Mouse (Mus musculus): ENCODE measurements around the gene Tlr2. TPM values are rescaled to one million over a fixed set of nuclear protein-coding genes. Genes with fewer than 3 reads are reported as not detected.
"Not testable (repeated sequence)": the region's sequence is repeated elsewhere in the genome, so short reads cannot be mapped to it uniquely, and the experiment has no call there.

Gene Tlr2
- 8.4 and 8.6 TPM in 2 replicates for total RNA-seq (2015; ENCODE audit: low replicate concordance)
- total RNA-seq (2017; ENCODE audit: low replicate concordance): 1.3 and 1.8 TPM in 2 replicates

DNA sequence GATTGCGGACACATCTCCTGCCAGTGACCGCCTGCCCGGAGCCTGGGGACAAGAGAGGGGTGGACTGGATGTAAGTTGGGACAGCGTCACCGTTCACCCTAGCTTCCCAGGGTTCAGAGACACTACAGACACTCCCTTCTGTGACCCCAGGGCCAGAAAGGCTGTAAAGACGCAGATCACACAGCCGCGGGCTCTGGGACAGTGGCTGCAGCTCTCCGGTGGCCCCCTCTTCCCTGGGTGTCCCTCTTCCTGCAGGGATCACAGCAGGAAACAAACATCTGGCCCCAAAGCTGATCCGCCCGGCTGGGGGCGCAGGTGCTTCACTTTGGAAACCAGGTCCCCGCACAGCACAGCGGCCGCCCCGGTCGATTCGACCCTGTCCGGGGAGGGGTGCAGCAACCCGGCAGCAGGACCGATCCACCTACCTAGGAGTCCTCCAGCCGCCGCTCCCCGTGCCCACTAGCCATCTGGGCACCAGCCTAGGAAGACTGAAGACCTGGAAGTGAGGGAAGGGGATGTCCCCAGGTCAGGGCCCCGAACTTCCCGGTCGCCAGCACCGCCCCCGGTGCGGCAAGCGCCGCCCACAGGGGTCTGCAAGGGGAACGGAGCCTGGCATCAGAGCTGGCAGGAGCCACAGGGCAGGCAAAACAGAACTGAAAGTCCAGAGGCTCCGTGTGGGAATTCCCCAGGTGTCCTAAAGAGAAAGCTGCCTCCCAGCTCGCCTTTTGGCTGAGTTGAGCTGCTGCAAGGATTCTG is at the start of gene Tlr2:
TSS of gene Tlr2 (minus strand) at position 673 of the 756 bp plus-strand sequence.
- no peak for ATAC-seq (replicated peaks; ENCODE audit: low FRiP score, poor library complexity, severe bottlenecking)

GRCm38 (mm10) chr3:83885163-83885562 is 43.6 kb upstream of the Tlr2 start:
- no peak for ATAC-seq (replicated peaks; ENCODE audit: low FRiP score, poor library complexity, severe bottlenecking)

- not testable (repeated sequence) for ATAC-seq (replicated peaks; ENCODE audit: low FRiP score, poor library complexity, severe bottlenecking)
Observed at GRCm38 (mm10) chr3:83879261-83880050, 37.9 kb upstream of the Tlr2 start.

GRCm38 (mm10) chr3:83878801-83879200 is 37.2 kb upstream of the Tlr2 start:
- ATAC-seq (replicated peaks; ENCODE audit: low FRiP score, poor library complexity, severe bottlenecking): no peak

- ATAC-seq (replicated peaks; ENCODE audit: low FRiP score, poor library complexity, severe bottlenecking): no peak
Observed at GRCm38 (mm10) chr3:83876299-83876698, 34.7 kb upstream of the Tlr2 start.

- not testable (repeated sequence) for ATAC-seq (replicated peaks; ENCODE audit: low FRiP score, poor library complexity, severe bottlenecking)
Observed at GRCm38 (mm10) chr3:83875078-83875477, 33.5 kb upstream of the Tlr2 start.

DNA sequence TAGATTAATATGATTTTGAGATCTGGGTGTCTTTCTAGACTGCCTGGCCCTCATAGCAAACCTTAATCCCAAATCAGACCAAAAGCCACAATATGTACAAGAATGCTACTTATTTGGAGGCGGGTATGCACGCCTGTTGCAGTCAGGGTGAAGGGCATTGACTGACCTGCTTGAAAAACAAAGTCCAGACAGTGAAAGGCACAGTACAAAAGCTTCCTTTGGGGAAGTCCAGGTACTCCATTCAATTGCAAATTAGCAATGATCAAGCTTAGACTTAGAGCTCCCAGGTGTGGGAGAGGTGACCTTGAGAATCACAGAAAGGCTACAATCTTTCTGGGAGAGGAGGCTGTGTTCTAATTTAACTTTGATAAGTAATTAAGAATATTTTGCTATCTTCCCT is 31.3 kb upstream of the Tlr2 start:
- not testable (repeated sequence) for ATAC-seq (replicated peaks; ENCODE audit: low FRiP score, poor library complexity, severe bottlenecking)

DNA sequence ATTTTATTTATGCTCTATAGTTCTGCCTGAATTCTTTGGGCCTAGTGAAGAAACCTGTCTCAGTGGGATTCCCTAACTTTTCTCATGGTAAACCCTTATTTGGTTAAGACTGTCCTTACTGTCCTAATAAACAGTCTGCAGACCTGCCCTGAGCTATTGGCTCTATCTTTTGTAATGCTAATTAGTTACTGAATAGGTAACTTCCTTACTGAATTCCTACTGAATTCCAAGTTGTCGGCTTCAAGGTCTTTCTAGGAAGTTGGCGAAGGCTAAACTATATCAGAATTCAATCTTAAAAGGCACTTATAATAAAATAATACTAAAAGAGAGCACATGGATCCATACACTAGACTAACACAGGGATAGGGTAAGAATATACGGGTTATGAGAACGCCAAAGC is 30.4 kb upstream of the Tlr2 start:
- ATAC-seq (replicated peaks; ENCODE audit: low FRiP score, poor library complexity, severe bottlenecking): not testable (repeated sequence)

DNA sequence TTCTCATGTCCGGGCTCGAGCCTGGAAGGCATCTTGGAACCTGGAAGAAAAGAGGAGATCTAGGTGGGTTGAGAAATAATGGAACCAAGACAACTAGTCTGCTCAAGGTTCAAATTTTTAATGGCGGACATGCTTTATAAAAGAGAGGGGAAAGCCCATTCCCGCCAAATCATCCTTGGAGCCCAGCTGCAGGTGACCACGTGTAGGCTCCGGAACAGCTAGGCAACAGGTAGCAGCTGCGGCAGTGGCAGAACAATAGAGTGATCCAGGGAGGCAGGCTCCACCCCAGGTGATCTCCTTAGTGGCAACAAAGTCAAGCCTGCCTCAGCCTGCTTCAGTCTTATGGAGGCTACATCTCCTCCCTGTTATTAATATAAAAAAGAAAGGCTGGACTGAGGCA is 30.0 kb upstream of the Tlr2 start:
- ATAC-seq (replicated peaks; ENCODE audit: low FRiP score, poor library complexity, severe bottlenecking): not testable (repeated sequence)

GRCm38 (mm10) chr3:83869776-83870175 is 28.2 kb upstream of the Tlr2 start:
- no peak for ATAC-seq (replicated peaks; ENCODE audit: low FRiP score, poor library complexity, severe bottlenecking)

DNA sequence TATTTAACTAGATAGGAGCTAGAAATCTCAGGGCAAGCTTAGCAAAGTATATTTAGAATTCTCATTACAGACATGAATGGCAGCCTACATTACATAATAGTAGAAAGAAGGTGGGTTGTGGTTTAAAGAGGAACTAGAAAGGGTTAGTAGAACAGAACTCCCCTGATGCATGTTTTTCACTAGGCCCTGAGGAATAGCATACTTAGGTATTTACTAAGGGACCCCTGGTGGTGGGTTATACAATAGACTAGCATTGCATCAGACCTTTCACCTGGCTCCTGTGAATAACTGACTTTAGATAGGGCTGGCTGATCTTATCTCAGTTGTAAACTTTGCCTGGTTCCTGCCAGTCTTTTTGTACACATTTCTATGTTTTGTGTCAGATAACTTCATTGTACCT is 25.5 kb upstream of the Tlr2 start:
- ATAC-seq (replicated peaks; ENCODE audit: low FRiP score, poor library complexity, severe bottlenecking): not testable (repeated sequence)

GRCm38 (mm10) chr3:83865216-83865615 is 23.6 kb upstream of the Tlr2 start:
- no peak for ATAC-seq (replicated peaks; ENCODE audit: low FRiP score, poor library complexity, severe bottlenecking)

GRCm38 (mm10) chr3:83864064-83864548 is 22.5 kb upstream of the Tlr2 start:
- ATAC-seq (replicated peaks; ENCODE audit: low FRiP score, poor library complexity, severe bottlenecking): no peak

GRCm38 (mm10) chr3:83862956-83863355 is 21.4 kb upstream of the Tlr2 start:
- ATAC-seq (replicated peaks; ENCODE audit: low FRiP score, poor library complexity, severe bottlenecking): no peak

- ATAC-seq (replicated peaks; ENCODE audit: low FRiP score, poor library complexity, severe bottlenecking): no peak
Observed at GRCm38 (mm10) chr3:83859595-83859994, 18.0 kb upstream of the Tlr2 start.

GRCm38 (mm10) chr3:83859071-83859470 is 17.5 kb upstream of the Tlr2 start:
- ATAC-seq (replicated peaks; ENCODE audit: low FRiP score, poor library complexity, severe bottlenecking): no peak

GRCm38 (mm10) chr3:83857621-83858020 is 16.1 kb upstream of the Tlr2 start:
- no peak for ATAC-seq (replicated peaks; ENCODE audit: low FRiP score, poor library complexity, severe bottlenecking)

DNA sequence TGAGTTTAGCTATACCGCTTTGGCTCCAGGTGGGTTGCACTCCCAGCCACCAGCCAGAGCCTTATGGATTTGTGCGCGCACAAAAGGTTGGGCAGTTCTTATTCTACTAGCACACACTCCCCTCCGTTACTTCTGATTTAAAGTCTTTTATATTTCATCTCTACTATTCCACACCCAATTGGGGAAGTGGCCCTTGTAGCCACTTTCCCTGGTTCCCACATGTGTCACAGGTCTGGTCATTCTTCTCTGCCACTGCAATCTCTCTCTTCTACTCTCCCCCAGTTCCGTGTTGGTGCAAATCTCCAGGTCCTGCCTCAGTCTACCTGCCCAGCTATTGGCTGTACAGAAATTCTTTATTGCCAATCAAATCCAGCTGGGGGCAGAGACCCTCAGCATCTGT is 14.1 kb upstream of the Tlr2 start:
- ATAC-seq (replicated peaks; ENCODE audit: low FRiP score, poor library complexity, severe bottlenecking): no peak

DNA sequence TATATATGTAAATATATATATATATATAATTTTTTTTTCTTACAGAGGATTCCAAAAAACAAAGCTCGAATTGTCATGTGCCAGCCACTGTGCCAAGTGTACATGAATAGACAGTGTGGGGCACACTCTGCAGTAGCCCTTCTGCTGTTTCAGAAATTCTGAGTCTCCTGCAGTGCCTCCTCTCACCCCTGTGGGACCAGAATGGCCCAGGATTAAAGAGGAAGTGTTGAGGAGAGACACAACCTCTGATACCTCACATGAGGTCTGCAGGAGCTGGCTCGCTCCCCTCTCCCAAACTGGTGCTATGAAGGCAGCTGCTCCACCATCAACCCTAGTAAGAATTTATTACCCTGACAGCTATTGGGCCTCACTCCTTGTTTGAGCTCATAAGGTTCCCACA is 7.8 kb upstream of the Tlr2 start:
- ATAC-seq (replicated peaks; ENCODE audit: low FRiP score, poor library complexity, severe bottlenecking): no peak

- ATAC-seq (replicated peaks; ENCODE audit: low FRiP score, poor library complexity, severe bottlenecking): no peak
Observed at GRCm38 (mm10) chr3:83844766-83845520, 3.4 kb upstream of the Tlr2 start.
